Mouse (Mus musculus) midbrain, embryonic 11.5 days (tissue): ENCODE measurements at regions not wholly inside any gene's neighbourhood (a gene's known extent, or its start where the extent isn't known, plus 50 kb on each side); places are given as distances from the start of the nearest gene placed in this dataset.

ENCODE experiments used
- ATAC-seq: fragments of 200-750 bp; cut with Nextera tagmentation; 2 replicates; pipeline ENCODE4 v1.8.0; 2017; ENCODE audit warnings: moderate TSS enrichment, moderate library complexity; ENCODE audit not compliant: low FRiP score
- DNase-seq: peaks from one replicate; pipeline ENCODE4 v3.0.0; 2015; ENCODE audit warnings: low spot score; ENCODE audit errors: missing footprints
- H3K27ac ChIP-seq: fragments of 300-500 bp; sonication (generic); 2 replicates; pipeline ENCODE4 v1.5.1; 2014; ENCODE audit warnings: low read depth, low read length
- H3K27me3 ChIP-seq: fragments of 300-500 bp; sonication (generic); 2 replicates; pipeline ENCODE4 v1.6.1; 2014; ENCODE audit warnings: mild to moderate bottlenecking, low read length, moderate library complexity, mixed read lengths; ENCODE audit not compliant: control insufficient read depth, insufficient read depth
- H3K36me3 ChIP-seq: fragments of 300-500 bp; sonication (generic); 2 replicates; pipeline ENCODE4 v1.6.1; 2014; ENCODE audit warnings: mild to moderate bottlenecking, low read length, moderate library complexity, mixed read lengths; ENCODE audit not compliant: control insufficient read depth, insufficient read depth
- H3K4me1 ChIP-seq: fragments of 300-500 bp; sonication (generic); 2 replicates; pipeline ENCODE4 v1.6.1; 2014; ENCODE audit warnings: low read length; ENCODE audit not compliant: control insufficient read depth, insufficient read depth
- H3K4me2 ChIP-seq: fragments of 300-500 bp; sonication (generic); 2 replicates; pipeline ENCODE4 v1.6.1; 2014; ENCODE audit warnings: mild to moderate bottlenecking, moderate library complexity
- H3K4me3 ChIP-seq: fragments of 300-500 bp; sonication (generic); 2 replicates; pipeline ENCODE4 v1.5.1; 2014; ENCODE audit warnings: low read depth, low read length
- H3K9ac ChIP-seq: fragments of 300-500 bp; sonication (generic); 2 replicates; pipeline ENCODE4 v1.6.1; 2014; ENCODE audit warnings: low read length
- H3K9me3 ChIP-seq: fragments of 300-500 bp; sonication (generic); 2 replicates; pipeline ENCODE4 v1.6.1; 2016; ENCODE audit warnings: low read length; ENCODE audit not compliant: control insufficient read depth
- WGBS: fragments of 180-500 bp; shearing (Covaris S2); extraction: QIAGEN DNeasy Blood & Tissue Kit; methylation state at CpG from one replicate; pipeline ENCODE4 v1.1.7; 2014; 5-methylcytosine and 5-hydroxymethylcytosine counted together

GRCm38 (mm10) chr9:102423465-102423918 is 69.0 kb upstream of the Ephb1 start:
- Histone ChIP-seq H3K4me2 (peak overlapping the region; percentile 38), H3K9ac (peak overlapping the region; percentile 63), H3K9me3 (no peaks in the 10 kb centered on the region), H3K27me3 (no peaks in the 10 kb centered on the region; the same call in 1 of the 2 replicates), H3K36me3 (no peaks in the 10 kb centered on the region), H3K4me3 (0 out of 2 replicates have a peak overlapping the region, but pooled peaks have one; percentile 5), H3K27ac (peak overlapping the region; percentile 78), H3K4me1 (peaks cover 29% of the 10 kb centered on the region)
- DNase-seq (peak; percentile 94), ATAC-seq (0 out of 2 replicates have a peak, but pooled peaks have one; percentile 34)
- WGBS = 12% methylated on average over 9 of the region's 9 CpGs

GRCm38 (mm10) chr9:102421826-102422225 is 67.3 kb upstream of the Ephb1 start:
- Histone ChIP-seq H3K36me3 (no peaks in the 10 kb centered on the region), H3K27ac (no peak overlapping the region), H3K9ac (no peak overlapping the region), H3K4me2 (no peak overlapping the region), H3K4me1 (peaks cover 29% of the 10 kb centered on the region), H3K27me3 (no peaks in the 10 kb centered on the region; the same call in 1 of the 2 replicates), H3K9me3 (no peaks in the 10 kb centered on the region), H3K4me3 (no peak overlapping the region)
- ATAC-seq (no peak), DNase-seq (no peak)
- 89% methylated on average over 3 of the region's 3 CpGs for WGBS

GRCm38 (mm10) chr9:102420196-102420595 is 65.7 kb upstream of the Ephb1 start:
- Histone ChIP-seq H3K4me3 (no peak overlapping the region), H3K36me3 (no peaks in the 10 kb centered on the region), H3K9me3 (no peaks in the 10 kb centered on the region; the same call in 1 of the 2 replicates), H3K9ac (no peak overlapping the region), H3K4me2 (peak overlapping the region; percentile 19; the same call in 1 of the 2 replicates), H3K27ac (no peak overlapping the region), H3K27me3 (no peaks in the 10 kb centered on the region; the same call in 1 of the 2 replicates), H3K4me1 (peaks cover 29% of the 10 kb centered on the region)
- peak; percentile 93 for DNase-seq
- no peak for ATAC-seq
- WGBS = 3% methylated on average over 12 of the region's 12 CpGs

GRCm38 (mm10) chr9:102413631-102414030 is 59.1 kb upstream of the Ephb1 start:
- ATAC-seq = no peak
- H3K27ac ChIP-seq = no peak overlapping the region
- H3K4me3 ChIP-seq = no peak overlapping the region
- H3K4me1 ChIP-seq = no peaks in the 10 kb centered on the region
- no peaks in the 10 kb centered on the region for H3K27me3 ChIP-seq
- DNase-seq = no peak
- H3K4me2 ChIP-seq = no peak overlapping the region
- no peaks in the 10 kb centered on the region; the same call in 1 of the 2 replicates for H3K9me3 ChIP-seq
- no peaks in the 10 kb centered on the region for H3K36me3 ChIP-seq
- H3K9ac ChIP-seq = no peak overlapping the region
- WGBS = 73% methylated on average over 2 of the region's 2 CpGs

- WGBS = 93% methylated on average over 10 of the region's 10 CpGs
Measured at GRCm38 (mm10) chr9:102410666-102411065, 56.2 kb upstream of the Ephb1 start.

GRCm38 (mm10) chr9:102406017-102406416 is 51.5 kb upstream of the Ephb1 start:
- no peak for DNase-seq
- WGBS = 41% methylated on average over 8 of the region's 8 CpGs
- no peak for ATAC-seq

More at GRCm38 (mm10) chr9:102410666-102411065, 56.2 kb upstream of the Ephb1 start:
- no peak for DNase-seq
- Histone ChIP-seq H3K9ac (no peak overlapping the region), H3K4me2 (no peak overlapping the region), H3K4me3 (no peak overlapping the region), H3K4me1 (no peaks in the 10 kb centered on the region), H3K9me3 (no peaks in the 10 kb centered on the region), H3K36me3 (no peaks in the 10 kb centered on the region), H3K27me3 (no peaks in the 10 kb centered on the region), H3K27ac (no peak overlapping the region)
- ATAC-seq = no peak

More at GRCm38 (mm10) chr9:102406017-102406416, 51.5 kb upstream of the Ephb1 start:
- Histone ChIP-seq H3K27me3 (no peaks in the 10 kb centered on the region), H3K27ac (no peak overlapping the region), H3K4me3 (no peak overlapping the region), H3K4me1 (no peaks in the 10 kb centered on the region; the same call in 1 of the 2 replicates), H3K9me3 (no peaks in the 10 kb centered on the region), H3K36me3 (no peaks in the 10 kb centered on the region), H3K4me2 (no peak overlapping the region), H3K9ac (no peak overlapping the region)
